Mouse (Mus musculus): ENCODE results near the gene Olfr593. TPM values are rescaled to one million over a fixed set of nuclear protein-coding genes. Genes with fewer than 3 reads are reported as not detected.
"Not testable (repeated sequence)": the region's sequence is repeated elsewhere in the genome, so short reads cannot be mapped to it uniquely, and the experiment has no call there.

The Olfr593 gene
- total RNA-seq (2021), result not detected
- long read RNA-seq, experiment 1, result 0 reads
- long read RNA-seq, experiment 2, result 0 reads

- DNase-seq, result no peak
- intact Hi-C loops (cut with DNase I), result no loop called here
Observed at GRCm38 (mm10) chr7:103211562-103211961, at the start of gene Olfr593. Olfr593 (plus strand) TSS chr7:103211862.

GRCm38 (mm10) chr7:103169697-103170096 is 42.0 kb upstream of the Olfr593 start:
- no peak for DNase-seq
- intact Hi-C loops (cut with DNase I), result no loop called here

GRCm38 (mm10) chr7:103178240-103178639 is 33.4 kb upstream of the Olfr593 start, which contains the start of gene Olfr591:
Olfr591 (minus strand) TSS chr7:103178340.
- intact Hi-C loops (cut with DNase I), result no loop called here
- DNase-seq, result no peak

- intact Hi-C loops (cut with DNase I); DNase-seq: not testable (repeated sequence)
Observed at GRCm38 (mm10) chr7:103184503-103184902, 27.2 kb upstream of the Olfr593 start, which contains the start of gene Olfr592. Olfr592 (plus strand) TSS chr7:103184803.

- DNase-seq; intact Hi-C loops (cut with DNase I): not testable (repeated sequence)
Observed at GRCm38 (mm10) chr7:103212050-103212449, 388 bp downstream of the Olfr593 start.

- intact Hi-C loops (cut with DNase I), result no loop called here
- DNase-seq, result no peak
Observed at GRCm38 (mm10) chr7:103216696-103217095, 5.0 kb downstream of the Olfr593 start, which contains the start of gene Olfr594. Olfr594 (plus strand) TSS chr7:103216996.

- intact Hi-C loops (cut with DNase I); DNase-seq: not testable (repeated sequence)
Observed at GRCm38 (mm10) chr7:103252405-103252804, 40.7 kb downstream of the Olfr593 start, which contains the start of gene Usp17ld. Usp17ld (minus strand) TSS chr7:103252505.

Small RNAs within 50 kb of the gene (microRNA-seq; reads per million reads assigned to microRNA genes)
- gene Gm25171, result 0 reads per million in 2 experiments

Other genes starting within 250 kb of the Olfr593 start
- gene Olfr576, start 249.2 kb upstream of the Olfr593 start, total RNA-seq (2021), result not detected
- not detected for gene Olfr577, start 235.9 kb upstream of the Olfr593 start, total RNA-seq (2021)
- gene Olfr578, start 222.5 kb upstream of the Olfr593 start, total RNA-seq (2021), result not detected
- not detected for gene Olfr582, start 173.8 kb upstream of the Olfr593 start, total RNA-seq (2021)
- not detected for gene Olfr583, start 160.6 kb upstream of the Olfr593 start, total RNA-seq (2021)
- not detected for gene Olfr584, start 130.0 kb upstream of the Olfr593 start, total RNA-seq (2021)
- gene Olfr585, start 114.1 kb upstream of the Olfr593 start, total RNA-seq (2021), result not detected
- gene Olfr586, start 86.2 kb upstream of the Olfr593 start, total RNA-seq (2021), result not detected
- not detected for gene Olfr588-ps1, start 71.0 kb upstream of the Olfr593 start, total RNA-seq (2021)
- gene Olfr589, start 55.5 kb upstream of the Olfr593 start, total RNA-seq (2021), result not detected
- not detected for gene Olfr591, start 33.5 kb upstream of the Olfr593 start, total RNA-seq (2021)
- not detected for gene Olfr592, start 27.1 kb upstream of the Olfr593 start, total RNA-seq (2021)
- gene Olfr594, start 5.1 kb downstream of the Olfr593 start, total RNA-seq (2021), result not detected
- gene Usp17ld, start 40.6 kb downstream of the Olfr593 start, total RNA-seq (2021), result not detected
- gene Olfr596, start 93.8 kb downstream of the Olfr593 start, total RNA-seq (2021), result not detected
- gene Olfr597, start 104.5 kb downstream of the Olfr593 start, total RNA-seq (2021), result not detected
- not detected for gene Olfr598, start 111.7 kb downstream of the Olfr593 start, total RNA-seq (2021)
- not detected for gene Olfr599, start 124.1 kb downstream of the Olfr593 start, total RNA-seq (2021)
- gene Olfr600, start 137.8 kb downstream of the Olfr593 start, total RNA-seq (2021), result not detected
- gene Olfr601, start 150.8 kb downstream of the Olfr593 start, total RNA-seq (2021), result not detected
- not detected for gene Olfr603, start 174.3 kb downstream of the Olfr593 start, total RNA-seq (2021)
- gene Usp17lc, start 203.2 kb downstream of the Olfr593 start, total RNA-seq (2021), result not detected
- not detected for gene Olfr605, start 233.6 kb downstream of the Olfr593 start, total RNA-seq (2021)
- not detected for gene Olfr606, start 237.2 kb downstream of the Olfr593 start, total RNA-seq (2021)

Data from heart, postnatal 14 days (tissue).